Mouse (Mus musculus) bone marrow macrophage, adult 2 months (primary cell): ENCODE measurements around the gene Pfkfb3.

Source experiments
- CTCF ChIP-seq: IDR thresholded peaks from 2 replicates; pipeline ENCODE4 v1.5.1; 2012; ENCODE audit warnings: low read depth, mild to moderate bottlenecking, low read length, moderate library complexity
- POLR2A ChIP-seq: IDR thresholded peaks from 2 replicates; pipeline ENCODE4 v1.6.1; 2012; ENCODE audit warnings: mild to moderate bottlenecking, low read depth, low read length, borderline replicate concordance

DNA sequence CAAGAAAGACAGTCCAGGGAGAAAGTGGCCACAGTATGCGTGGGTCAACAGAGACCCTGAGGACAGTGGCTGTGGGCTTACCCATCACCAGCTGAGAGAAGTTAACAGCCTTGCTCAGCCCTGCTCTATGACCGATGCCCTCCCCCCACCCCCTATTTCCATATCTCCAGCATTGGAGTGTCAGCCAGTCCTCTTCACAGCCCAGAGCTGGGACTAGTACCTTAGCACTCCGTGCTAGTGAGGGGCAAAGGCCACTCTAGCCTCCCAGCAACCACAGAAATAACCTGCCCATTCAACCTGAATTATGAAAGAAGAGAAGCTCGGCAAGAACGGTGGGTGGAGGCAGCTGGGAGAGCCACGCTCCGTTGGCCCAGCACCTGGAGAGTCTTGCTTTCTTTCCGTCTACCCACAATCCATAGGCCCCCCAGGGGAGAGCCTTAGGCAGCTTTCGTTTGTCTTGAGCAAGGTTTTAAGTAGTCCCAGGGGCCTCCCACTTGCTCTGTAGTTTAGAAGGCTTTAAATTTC, 1.5 kb downstream of the Pfkfb3 start:
- no peak for TF ChIP-seq POLR2A
- TF ChIP-seq CTCF: no peak
